Mouse (Mus musculus) E14TG2a.4 (cell line): ENCODE measurements around the gene Runx2.

Experiments used
- CTCF ChIP-seq: conservative IDR thresholded peaks from 2 replicates; pipeline ENCODE4 v1.5.1; 2014; ENCODE audit warnings: low read length
- POU5F1 ChIP-seq: IDR thresholded peaks from 2 replicates; pipeline ENCODE4 v1.6.1; 2014; ENCODE audit warnings: low read length, borderline replicate concordance

- TF ChIP-seq CTCF (peak; percentile 52), POU5F1 (no peak)
These were observed 284.6 kb downstream of the Runx2 start for GRCm38 (mm10) chr17:44530000-44530399.
